Mouse (Mus musculus): ENCODE measurements around the gene Asb17. TPM values are rescaled to one million over a fixed set of nuclear protein-coding genes. Genes with fewer than 3 reads are reported as not detected.

The Asb17 gene
- polyA plus RNA-seq, 1 experiment from 2014 or later = 2.0 TPM

GRCm38 (mm10) chr3:153864636-153865429 is 20.8 kb downstream of the Asb17 start:
- WGBS = 82% methylated on average over 4 of the region's 4 CpGs
- Histone ChIP-seq H3K36me3 (no peaks in the 10 kb centered on the region), H3K4me3 (no peak overlapping the region), H3K27ac (no peak overlapping the region), H3K4me1 (no peaks in the 10 kb centered on the region), H3K9me3 (no peaks in the 10 kb centered on the region), H3K27me3 (ENCODE audit: insufficient read depth, poor library complexity, severe bottlenecking) (peaks cover 6% of the 10 kb centered on the region; the same call in 1 of the 2 replicates)
- no peak for DNase-seq (ENCODE audit: low spot score)

GRCm38 (mm10) chr3:153867149-153868136 is 23.4 kb downstream of the Asb17 start:
- WGBS = 73% methylated on average over 14 of the region's 14 CpGs
- no peaks in the 10 kb centered on the region for H3K27me3 ChIP-seq (ENCODE audit: insufficient read depth, poor library complexity, severe bottlenecking)
- DNase-seq (ENCODE audit: low spot score) = no peak
- H3K4me1 ChIP-seq = no peaks in the 10 kb centered on the region
- no peaks in the 10 kb centered on the region for H3K36me3 ChIP-seq
- H3K9me3 ChIP-seq = no peaks in the 10 kb centered on the region
- no peak overlapping the region for H3K27ac ChIP-seq
- no peak overlapping the region for H3K4me3 ChIP-seq

- DNase-seq (ENCODE audit: low spot score) = no peak
- Histone ChIP-seq H3K4me3 (no peak overlapping the region), H3K4me1 (no peaks in the 10 kb centered on the region), H3K36me3 (no peaks in the 10 kb centered on the region), H3K9me3 (no peaks in the 10 kb centered on the region), H3K27ac (no peak overlapping the region), H3K27me3 (ENCODE audit: insufficient read depth, poor library complexity, severe bottlenecking) (no peaks in the 10 kb centered on the region)
- 83% methylated on average over 5 of the region's 5 CpGs for WGBS
Measured at GRCm38 (mm10) chr3:153871396-153871795, 27.4 kb downstream of the Asb17 start.

- no peaks in the 10 kb centered on the region for H3K36me3 ChIP-seq
- H3K4me1 ChIP-seq = no peaks in the 10 kb centered on the region
- no peak for DNase-seq (ENCODE audit: low spot score)
- no peak overlapping the region for H3K27ac ChIP-seq
- no peak overlapping the region for H3K4me3 ChIP-seq
- no peaks in the 10 kb centered on the region for H3K27me3 ChIP-seq (ENCODE audit: insufficient read depth, poor library complexity, severe bottlenecking)
- no peaks in the 10 kb centered on the region for H3K9me3 ChIP-seq
Measured at GRCm38 (mm10) chr3:153886296-153886695, 42.3 kb downstream of the Asb17 start.

- Histone ChIP-seq H3K9me3 (no peaks in the 10 kb centered on the region), H3K27ac (no peak overlapping the region), H3K4me1 (no peaks in the 10 kb centered on the region), H3K4me3 (no peak overlapping the region), H3K27me3 (ENCODE audit: insufficient read depth, poor library complexity, severe bottlenecking) (no peaks in the 10 kb centered on the region), H3K36me3 (no peaks in the 10 kb centered on the region)
- 45% methylated on average over 6 of the region's 6 CpGs for WGBS
- DNase-seq (ENCODE audit: low spot score) = no peak
Measured at GRCm38 (mm10) chr3:153888141-153888540, 44.1 kb downstream of the Asb17 start.

GRCm38 (mm10) chr3:153889188-153889781 is 45.3 kb downstream of the Asb17 start:
- Histone ChIP-seq H3K4me3 (no peak overlapping the region), H3K27me3 (ENCODE audit: insufficient read depth, poor library complexity, severe bottlenecking) (no peaks in the 10 kb centered on the region), H3K36me3 (no peaks in the 10 kb centered on the region), H3K27ac (no peak overlapping the region), H3K9me3 (no peaks in the 10 kb centered on the region), H3K4me1 (no peaks in the 10 kb centered on the region)
- no peak for DNase-seq (ENCODE audit: low spot score)
- 73% methylated on average over 7 of the region's 8 CpGs for WGBS

GRCm38 (mm10) chr3:153895454-153895853 is 51.4 kb downstream of the Asb17 start:
- DNase-seq (ENCODE audit: low spot score) = no peak
- Histone ChIP-seq H3K36me3 (no peaks in the 10 kb centered on the region), H3K4me1 (no peaks in the 10 kb centered on the region), H3K27me3 (ENCODE audit: insufficient read depth, poor library complexity, severe bottlenecking) (no peaks in the 10 kb centered on the region), H3K4me3 (no peak overlapping the region), H3K9me3 (no peaks in the 10 kb centered on the region), H3K27ac (no peak overlapping the region)
- 84% methylated on average over 3 of the region's 3 CpGs for WGBS

- H3K4me1 ChIP-seq = no peaks in the 10 kb centered on the region
- H3K27ac ChIP-seq = no peak overlapping the region
- no peak overlapping the region for H3K4me3 ChIP-seq
- WGBS = 57% methylated on average over 6 of the region's 6 CpGs
- H3K36me3 ChIP-seq = no peaks in the 10 kb centered on the region
- no peaks in the 10 kb centered on the region for H3K9me3 ChIP-seq
- no peak for DNase-seq (ENCODE audit: low spot score)
- no peaks in the 10 kb centered on the region for H3K27me3 ChIP-seq (ENCODE audit: insufficient read depth, poor library complexity, severe bottlenecking)
Measured at GRCm38 (mm10) chr3:153897216-153897615, 53.2 kb downstream of the Asb17 start.

- Histone ChIP-seq H3K27me3 (ENCODE audit: insufficient read depth, poor library complexity, severe bottlenecking) (no peaks in the 10 kb centered on the region), H3K9me3 (no peaks in the 10 kb centered on the region), H3K4me1 (no peaks in the 10 kb centered on the region; the same call in 1 of the 2 replicates), H3K36me3 (peaks cover 38% of the 10 kb centered on the region), H3K27ac (no peak overlapping the region), H3K4me3 (no peak overlapping the region)
- WGBS = 75% methylated on average over 1 of the region's 1 CpGs
- no peak for DNase-seq (ENCODE audit: low spot score)
Measured at GRCm38 (mm10) chr3:153901904-153902303, 57.9 kb downstream of the Asb17 start.

- H3K27me3 ChIP-seq (ENCODE audit: insufficient read depth, poor library complexity, severe bottlenecking) = no peaks in the 10 kb centered on the region
- DNase-seq (ENCODE audit: low spot score) = peak; percentile 57
- no peaks in the 10 kb centered on the region; the same call in 1 of the 2 replicates for H3K4me1 ChIP-seq
- no peak overlapping the region for H3K4me3 ChIP-seq
- no peaks in the 10 kb centered on the region for H3K9me3 ChIP-seq
- peaks cover 45% of the 10 kb centered on the region for H3K36me3 ChIP-seq
- 43% methylated on average over 3 of the region's 3 CpGs for WGBS
- no peak overlapping the region for H3K27ac ChIP-seq
Measured at GRCm38 (mm10) chr3:153902595-153902994, 58.6 kb downstream of the Asb17 start.

GRCm38 (mm10) chr3:153904586-153904985 is 60.6 kb downstream of the Asb17 start:
- WGBS = 64% methylated on average over 6 of the region's 6 CpGs
- peaks cover 65% of the 10 kb centered on the region for H3K36me3 ChIP-seq

More at GRCm38 (mm10) chr3:153904586-153904985, 60.6 kb downstream of the Asb17 start:
- peak; percentile 82 for DNase-seq (ENCODE audit: low spot score)
- Histone ChIP-seq H3K9me3 (no peaks in the 10 kb centered on the region), H3K4me3 (no peak overlapping the region), H3K27ac (no peak overlapping the region), H3K4me1 (peaks cover 17% of the 10 kb centered on the region), H3K27me3 (ENCODE audit: insufficient read depth, poor library complexity, severe bottlenecking) (no peaks in the 10 kb centered on the region)
